Mouse (Mus musculus): ENCODE results near the gene Peak1.

Gene Peak1

DNA sequence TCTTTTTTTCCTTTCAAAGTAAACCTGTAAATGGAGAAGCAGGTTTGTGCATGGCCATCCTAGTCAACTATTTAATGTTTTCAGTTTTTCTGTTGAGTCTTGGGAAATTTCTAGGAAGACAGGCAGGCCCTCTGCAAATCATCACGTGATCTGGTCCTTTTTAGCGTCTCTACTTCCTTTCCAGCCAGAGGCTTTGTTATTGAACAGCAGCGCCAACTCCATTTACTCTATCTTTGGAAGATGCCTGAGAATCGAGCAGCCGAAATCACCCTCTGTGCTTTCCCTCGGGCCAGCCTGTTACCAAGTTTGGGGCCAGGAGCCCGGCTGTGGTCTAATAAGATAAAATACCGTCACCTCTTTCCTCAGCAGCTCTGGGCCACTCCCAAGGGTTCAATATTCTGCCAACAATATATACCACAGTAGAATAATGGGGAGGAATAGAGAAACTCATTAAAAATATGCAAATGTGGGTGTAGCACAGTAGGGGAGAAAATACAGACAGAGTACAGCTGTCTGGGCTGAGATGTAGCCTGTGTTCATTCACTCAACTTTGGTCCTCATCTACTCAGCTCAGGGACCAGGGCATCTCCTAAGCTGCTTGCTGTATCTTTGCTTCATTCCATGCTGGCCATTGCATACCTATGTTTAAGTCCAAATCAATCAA lies 237.6 kb downstream of the Peak1 start:
- DNase-seq = peak; percentile 21

GRCm38 (mm10) chr9:56179416-56180117 lies 238.3 kb downstream of the Peak1 start:
- DNase-seq = peak; percentile 57

- no peak for DNase-seq
Measured at GRCm38 (mm10) chr9:56177354-56177753, 240.5 kb downstream of the Peak1 start.

DNA sequence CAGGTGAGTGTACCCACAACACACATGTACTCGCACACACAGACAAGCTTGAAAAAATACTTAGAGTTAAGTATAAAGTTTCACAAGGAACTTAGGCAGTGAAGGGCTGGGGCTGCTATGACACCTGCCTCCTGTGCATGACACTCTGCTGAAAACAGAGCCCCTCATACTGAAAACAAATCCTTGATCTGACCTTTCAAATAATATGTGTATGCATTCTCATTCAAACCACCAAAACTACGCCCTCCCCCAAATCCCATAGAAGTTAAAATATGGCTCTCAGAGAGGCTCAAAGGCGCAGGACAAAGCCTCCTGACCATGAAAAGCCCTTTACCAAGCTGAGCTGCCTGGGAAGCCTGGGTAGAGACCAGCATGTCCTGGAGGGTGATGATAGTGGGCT lies 242.6 kb downstream of the Peak1 start:
- DNase-seq = no peak

DNA sequence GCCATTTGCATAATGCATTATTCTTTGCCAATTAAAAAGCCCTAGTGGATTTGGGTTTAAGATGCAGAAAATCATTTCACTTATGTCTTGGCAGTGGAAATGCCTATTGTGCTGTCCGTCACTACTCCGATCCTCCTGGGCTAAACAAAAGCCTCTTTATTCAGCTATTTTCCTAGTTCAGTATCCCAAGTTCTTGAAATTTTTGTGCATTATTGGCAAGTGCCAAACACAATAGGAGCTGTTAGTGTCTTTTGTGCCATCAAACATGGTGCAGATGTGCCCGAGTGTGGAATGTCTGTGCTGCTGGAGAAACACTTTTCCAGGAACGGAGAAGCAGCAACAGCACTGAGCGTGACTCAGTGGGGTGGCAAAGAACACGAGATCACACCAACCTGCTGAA lies 250.2 kb downstream of the Peak1 start:
- no peak for DNase-seq

GRCm38 (mm10) chr9:56166161-56166560 lies 251.7 kb downstream of the Peak1 start:
- no peak for DNase-seq

DNA sequence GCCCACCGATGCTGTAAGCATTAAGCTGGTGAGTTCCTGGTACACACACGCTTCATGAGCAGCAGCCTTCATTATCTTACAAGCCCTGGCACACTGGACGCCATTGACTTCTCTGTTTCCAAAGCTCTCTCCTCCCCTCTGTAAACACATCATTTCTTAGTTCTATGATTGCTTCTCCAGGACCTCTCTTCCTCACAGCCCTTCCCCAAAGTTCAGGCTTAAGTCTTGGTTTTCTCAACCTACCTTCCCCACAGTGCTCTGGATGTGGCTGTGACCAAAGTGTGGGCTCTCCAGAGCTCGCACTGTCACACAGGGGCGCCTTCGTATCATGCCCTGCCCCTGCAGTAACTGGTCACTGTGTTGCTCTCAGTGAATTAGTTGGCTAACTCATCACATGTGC lies 252.5 kb downstream of the Peak1 start, which contains the start of gene Tspan3:
Gene Tspan3, minus strand, starts transcription at position 101 of the 400 bp plus-strand sequence.
- DNase-seq = no peak

DNA sequence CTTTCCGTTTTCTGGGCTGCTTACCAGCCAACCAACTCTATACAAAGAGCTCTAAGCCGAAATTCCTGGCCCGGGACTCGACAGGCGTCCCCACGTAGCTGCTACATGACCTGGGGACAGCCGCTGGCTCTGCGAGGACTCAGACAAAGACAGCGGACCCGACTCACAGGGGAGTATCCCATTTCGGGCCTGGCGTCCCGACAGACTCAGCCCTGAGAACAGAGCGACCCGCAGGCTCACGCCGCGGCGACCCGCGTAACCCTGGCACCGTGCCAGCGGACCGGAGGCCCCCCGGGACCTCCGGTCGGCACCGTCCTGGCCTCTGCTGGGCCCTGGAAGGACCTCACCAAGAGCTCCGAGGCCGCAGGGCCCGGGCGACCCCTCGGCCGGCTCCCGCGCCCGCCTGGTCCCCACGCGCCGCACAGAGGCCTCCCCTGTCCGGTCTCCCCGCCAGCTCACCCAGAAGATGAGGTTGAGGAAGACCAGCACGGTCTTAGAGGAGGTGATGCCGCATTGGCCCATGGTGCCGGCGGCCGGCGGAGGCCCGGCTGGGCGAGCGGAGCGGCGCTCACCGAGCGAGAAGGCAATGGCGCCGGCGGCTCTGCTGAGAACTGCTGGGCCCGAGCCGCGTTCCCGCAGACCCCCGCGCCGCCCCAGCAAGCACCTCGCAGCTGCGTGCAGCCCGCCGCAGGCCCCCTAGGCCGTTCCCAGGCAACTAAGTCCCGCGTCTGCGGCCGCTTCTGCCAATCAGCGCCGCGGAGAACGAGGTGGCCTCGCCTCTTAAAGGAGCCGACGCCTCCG lies 257.3 kb downstream of the Peak1 start:
- DNase-seq = peak; percentile 91

DNA sequence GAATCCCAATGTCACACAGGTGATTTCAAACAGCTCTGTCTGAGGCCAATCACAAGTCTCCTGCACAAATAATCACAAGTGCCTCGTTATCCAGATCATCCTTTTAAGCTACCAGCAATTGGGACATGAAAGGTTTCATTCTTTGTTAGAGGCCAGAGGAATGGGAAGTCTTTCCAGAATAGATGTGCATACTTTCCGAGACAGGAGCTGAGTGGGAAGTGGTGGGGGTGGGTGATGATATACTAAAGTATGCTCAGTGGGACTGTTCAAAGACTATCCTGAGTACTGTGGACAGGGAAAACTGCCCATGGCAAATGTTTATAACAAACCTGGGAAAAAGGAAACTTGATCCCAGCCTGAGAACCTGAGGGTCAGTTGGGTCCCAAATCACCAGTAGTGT lies 258.4 kb downstream of the Peak1 start:
- no peak for DNase-seq

GRCm38 (mm10) chr9:56158077-56158476 lies 259.8 kb downstream of the Peak1 start:
- no peak for DNase-seq

DNA sequence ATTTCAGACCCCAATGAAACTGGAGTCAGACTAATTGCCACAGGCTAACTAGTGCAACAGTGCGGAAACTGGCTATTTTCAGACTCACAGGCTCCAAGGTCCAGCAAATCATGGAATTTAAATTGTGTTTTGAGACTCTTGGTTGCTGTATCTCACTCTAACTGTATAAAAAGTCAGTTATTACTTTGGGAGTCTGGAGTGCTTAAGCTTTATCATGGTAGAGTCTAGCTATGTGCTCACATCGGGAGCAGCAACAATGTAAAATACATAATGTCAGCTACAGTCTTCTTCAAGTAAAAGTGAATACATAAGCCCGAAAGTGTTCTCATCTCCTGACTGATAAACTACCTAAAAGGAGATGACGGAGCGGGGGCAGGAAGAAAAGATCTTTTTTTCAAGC lies 263.3 kb downstream of the Peak1 start:
- DNase-seq = no peak

DNA sequence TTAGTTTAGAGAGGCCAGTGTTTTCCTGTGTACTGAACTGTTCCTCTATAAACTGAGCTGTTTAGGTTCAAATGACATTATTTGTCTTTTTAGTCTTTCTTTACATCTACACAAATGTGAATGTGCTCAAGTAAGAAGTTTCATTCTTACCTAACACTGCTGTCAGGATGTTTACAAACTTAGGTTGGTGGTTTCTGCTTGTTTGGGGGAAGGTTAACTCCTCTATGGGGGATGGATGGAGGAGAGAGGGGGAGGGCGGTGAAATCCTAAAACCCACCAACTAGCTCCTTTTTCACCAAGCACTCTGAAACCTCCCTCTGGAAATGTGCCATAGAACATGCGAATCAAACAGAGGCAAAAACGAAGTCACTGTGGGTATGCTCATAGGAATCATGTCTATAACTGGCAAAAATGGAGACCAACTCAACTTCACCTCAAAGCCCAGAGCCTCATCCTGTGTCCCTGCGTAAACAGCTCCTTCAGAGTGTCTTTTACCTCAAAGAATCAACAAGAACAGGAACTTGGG lies 265.3 kb downstream of the Peak1 start:
- DNase-seq = no peak

GRCm38 (mm10) chr9:56151745-56152481 lies 266.0 kb downstream of the Peak1 start:
- DNase-seq = peak; percentile 63

Measured in lung, postnatal 10 days (tissue).